Mouse (Mus musculus): ENCODE data around the gene D230025D16Rik. TPM values are rescaled to one million over a fixed set of nuclear protein-coding genes. Genes with fewer than 3 reads are reported as not detected.

D230025D16Rik gene
- polyA plus RNA-seq, 1 experiment from 2014 or later = 19.1 TPM

DNA sequence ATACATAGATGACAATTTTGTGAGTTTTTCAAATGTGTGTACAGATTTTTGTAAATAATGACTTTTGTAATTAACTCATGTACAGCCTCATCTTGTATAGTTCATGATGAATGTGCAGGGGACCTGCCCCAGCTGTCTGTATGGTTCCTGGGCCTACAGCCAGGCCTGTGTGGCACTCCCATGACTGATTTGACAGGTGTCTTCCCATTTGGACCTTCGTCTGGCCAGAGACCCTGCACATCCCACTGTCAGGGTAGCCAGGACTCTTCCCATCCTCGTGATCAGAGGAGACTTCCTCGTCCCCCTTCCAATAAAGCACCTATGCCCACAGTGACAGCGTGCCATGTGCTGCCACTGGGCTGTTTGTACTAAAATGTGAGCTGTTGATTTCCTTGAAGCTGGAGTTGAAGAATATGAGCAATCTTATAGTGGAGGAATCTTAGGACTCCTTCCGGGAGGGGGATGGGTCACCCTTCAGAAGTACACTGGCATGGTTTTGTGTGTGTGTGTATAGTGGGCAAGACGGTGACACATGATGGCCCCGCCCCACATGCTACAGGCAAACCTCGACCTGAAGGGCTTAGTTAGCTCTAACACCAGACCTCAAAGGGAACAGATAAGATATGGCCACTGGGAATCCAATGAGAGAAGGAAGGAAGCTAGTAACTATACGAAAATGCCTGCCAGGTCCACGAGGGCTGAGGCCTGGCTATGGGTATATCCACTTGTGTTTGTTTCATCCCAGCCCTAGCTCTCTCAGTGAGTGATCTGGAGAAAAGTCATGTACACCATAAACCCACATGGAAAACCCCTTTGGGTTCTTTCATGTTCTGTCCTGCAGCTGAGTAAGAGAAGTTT is 28.0 kb downstream of the D230025D16Rik start:
- Histone ChIP-seq H3K27me3 (ENCODE audit: control insufficient read depth, insufficient read depth, low read length) (no peaks in the 10 kb centered on the region), H3K4me1 (replicated peaks; ENCODE audit: control insufficient read depth, insufficient read depth) (peaks cover 5% of the 10 kb centered on the region; the same call in 1 of the 2 replicates), H3K27ac (replicated peaks) (no peak overlapping the region), H3K36me3 (ENCODE audit: control insufficient read depth, insufficient read depth, low read length) (peaks cover 22% of the 10 kb centered on the region), H3K9ac (ENCODE audit: low read length) (no peak overlapping the region), H3K4me3 (ENCODE audit: low read depth, low read length) (no peak overlapping the region), H3K9me3 (ENCODE audit: control insufficient read depth, low read length) (no peaks in the 10 kb centered on the region), H3K4me2 (replicated peaks; ENCODE audit: low read depth) (no peak overlapping the region)
- ATAC-seq (ENCODE audit: low FRiP score, low TSS enrichment) (peak; percentile 75), DNase-seq (ENCODE audit: low spot score) (peak; percentile 72)
- TF ChIP-seq CTCF (IDR thresholded peaks at IDR 0.05; ENCODE audit: low read depth) (no peak), EP300 (optimal IDR thresholded peaks at IDR 0.05) (no peak)
- 67% methylated on average over 10 of the region's 10 CpGs for WGBS

DNA sequence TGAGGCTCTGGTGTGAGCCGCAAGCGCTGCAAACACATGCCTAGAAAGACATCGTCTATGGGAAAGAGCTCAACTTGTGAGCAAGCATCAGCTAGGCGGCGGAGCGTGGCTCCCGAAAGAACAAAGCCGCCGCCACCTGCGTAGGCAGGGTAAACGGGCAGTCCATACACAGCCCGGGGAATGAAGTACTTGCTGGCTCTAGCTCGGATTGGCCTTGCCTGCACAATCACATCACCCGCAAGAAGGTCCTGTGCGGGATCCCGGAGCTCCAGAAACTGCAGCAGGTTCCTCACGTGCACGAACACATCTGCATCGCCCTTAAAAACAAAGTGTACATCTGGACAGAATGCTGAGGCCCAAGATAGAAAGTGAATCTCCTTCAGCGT is 28.8 kb downstream of the D230025D16Rik start:
- no peaks in the 10 kb centered on the region; the same call in 1 of the 2 replicates for H3K27me3 ChIP-seq (ENCODE audit: control insufficient read depth, insufficient read depth, low read length)
- H3K27ac ChIP-seq (replicated peaks) = no peak overlapping the region; the same call in 1 of the 2 replicates
- H3K9ac ChIP-seq (ENCODE audit: low read length) = peak overlapping the region; percentile 74
- ATAC-seq (ENCODE audit: low FRiP score, low TSS enrichment) (no peak; the same call in 1 of the 2 replicates), DNase-seq (ENCODE audit: low spot score) (peak; percentile 36)
- peaks cover 5% of the 10 kb centered on the region; the same call in 1 of the 2 replicates for H3K4me1 ChIP-seq (replicated peaks; ENCODE audit: control insufficient read depth, insufficient read depth)
- TF ChIP-seq EP300 (optimal IDR thresholded peaks at IDR 0.05) = no peak
- no peak for TF ChIP-seq CTCF (IDR thresholded peaks at IDR 0.05; ENCODE audit: low read depth)
- 38% methylated on average over 20 of the region's 20 CpGs for WGBS
- H3K9me3 ChIP-seq (ENCODE audit: control insufficient read depth, low read length) = no peaks in the 10 kb centered on the region
- H3K36me3 ChIP-seq (ENCODE audit: control insufficient read depth, insufficient read depth, low read length) = peaks cover 15% of the 10 kb centered on the region
- H3K4me2 ChIP-seq (replicated peaks; ENCODE audit: low read depth) = peak overlapping the region; percentile 93
- peak overlapping the region; percentile 69; the same call in 1 of the 2 replicates for H3K4me3 ChIP-seq (ENCODE audit: low read depth, low read length)

- H3K27me3 ChIP-seq (ENCODE audit: control insufficient read depth, insufficient read depth, low read length) = no peaks in the 10 kb centered on the region; the same call in 1 of the 2 replicates
- H3K27ac ChIP-seq (replicated peaks) = peak overlapping the region; percentile 88
- H3K36me3 ChIP-seq (ENCODE audit: control insufficient read depth, insufficient read depth, low read length) = peaks cover 15% of the 10 kb centered on the region
- peak overlapping the region; percentile 74 for H3K9ac ChIP-seq (ENCODE audit: low read length)
- no peaks in the 10 kb centered on the region for H3K9me3 ChIP-seq (ENCODE audit: control insufficient read depth, low read length)
- TF ChIP-seq CTCF (IDR thresholded peaks at IDR 0.05; ENCODE audit: low read depth) = peak; percentile 94
- no peak for TF ChIP-seq EP300 (optimal IDR thresholded peaks at IDR 0.05)
- H3K4me3 ChIP-seq (ENCODE audit: low read depth, low read length) = peak overlapping the region; percentile 69
- WGBS = under 1% methylated on average over 63 of the region's 74 CpGs
- H3K4me1 ChIP-seq (replicated peaks; ENCODE audit: control insufficient read depth, insufficient read depth) = peaks cover 10% of the 10 kb centered on the region; the same call in 1 of the 2 replicates
- ATAC-seq (ENCODE audit: low FRiP score, low TSS enrichment) (peak; percentile 75), DNase-seq (ENCODE audit: low spot score) (peak; percentile 92)
- peak overlapping the region; percentile 93 for H3K4me2 ChIP-seq (replicated peaks; ENCODE audit: low read depth)
Observed at GRCm38 (mm10) chr8:105254152-105254965, 29.4 kb downstream of the D230025D16Rik start.

DNA sequence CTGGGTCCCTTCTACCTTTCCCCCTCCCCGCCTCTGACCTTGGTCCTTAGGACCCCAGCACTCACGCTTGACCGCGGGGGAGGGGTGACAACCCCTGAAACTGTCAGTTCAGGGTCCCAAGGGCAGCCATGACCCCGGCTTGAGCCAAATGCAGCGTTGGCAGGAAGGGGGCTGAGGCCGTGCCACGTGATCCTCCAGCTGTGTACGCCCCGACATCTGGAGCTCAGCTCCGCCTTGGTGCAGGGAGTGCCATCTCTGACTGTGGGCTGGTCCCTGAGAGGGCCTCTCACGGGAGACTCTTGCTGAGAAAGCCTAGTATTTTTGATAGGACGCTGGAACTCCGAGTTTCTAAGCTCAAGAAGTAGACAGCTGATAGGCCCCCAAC is 30.0 kb downstream of the D230025D16Rik start, which contains the start of gene B3gnt9:
Gene B3gnt9 (minus strand): TSS at position 188 of the 385 bp plus-strand sequence.
- no peaks in the 10 kb centered on the region; the same call in 1 of the 2 replicates for H3K27me3 ChIP-seq (ENCODE audit: control insufficient read depth, insufficient read depth, low read length)
- H3K4me3 ChIP-seq (ENCODE audit: low read depth, low read length) = peak within 1 kb of the TSS; percentile 69
- 4% methylated on average over 14 of the region's 14 CpGs for WGBS
- peaks cover 12% of the 10 kb centered on the region; the same call in 1 of the 2 replicates for H3K4me1 ChIP-seq (replicated peaks; ENCODE audit: control insufficient read depth, insufficient read depth)
- no peak for TF ChIP-seq EP300 (optimal IDR thresholded peaks at IDR 0.05)
- no peak for TF ChIP-seq CTCF (IDR thresholded peaks at IDR 0.05; ENCODE audit: low read depth)
- peak within 1 kb of the TSS; percentile 74 for H3K9ac ChIP-seq (ENCODE audit: low read length)
- peak; percentile 75 for DNase-seq (ENCODE audit: low spot score)
- peak within 1 kb of the TSS; percentile 93 for H3K4me2 ChIP-seq (replicated peaks; ENCODE audit: low read depth)
- peak; percentile 72 for ATAC-seq (ENCODE audit: low FRiP score, low TSS enrichment)
- peak within 1 kb of the TSS; percentile 88 for H3K27ac ChIP-seq (replicated peaks)
- H3K36me3 ChIP-seq (ENCODE audit: control insufficient read depth, insufficient read depth, low read length) = peaks cover 12% of the 10 kb centered on the region
- no peaks in the 10 kb centered on the region for H3K9me3 ChIP-seq (ENCODE audit: control insufficient read depth, low read length)

DNA sequence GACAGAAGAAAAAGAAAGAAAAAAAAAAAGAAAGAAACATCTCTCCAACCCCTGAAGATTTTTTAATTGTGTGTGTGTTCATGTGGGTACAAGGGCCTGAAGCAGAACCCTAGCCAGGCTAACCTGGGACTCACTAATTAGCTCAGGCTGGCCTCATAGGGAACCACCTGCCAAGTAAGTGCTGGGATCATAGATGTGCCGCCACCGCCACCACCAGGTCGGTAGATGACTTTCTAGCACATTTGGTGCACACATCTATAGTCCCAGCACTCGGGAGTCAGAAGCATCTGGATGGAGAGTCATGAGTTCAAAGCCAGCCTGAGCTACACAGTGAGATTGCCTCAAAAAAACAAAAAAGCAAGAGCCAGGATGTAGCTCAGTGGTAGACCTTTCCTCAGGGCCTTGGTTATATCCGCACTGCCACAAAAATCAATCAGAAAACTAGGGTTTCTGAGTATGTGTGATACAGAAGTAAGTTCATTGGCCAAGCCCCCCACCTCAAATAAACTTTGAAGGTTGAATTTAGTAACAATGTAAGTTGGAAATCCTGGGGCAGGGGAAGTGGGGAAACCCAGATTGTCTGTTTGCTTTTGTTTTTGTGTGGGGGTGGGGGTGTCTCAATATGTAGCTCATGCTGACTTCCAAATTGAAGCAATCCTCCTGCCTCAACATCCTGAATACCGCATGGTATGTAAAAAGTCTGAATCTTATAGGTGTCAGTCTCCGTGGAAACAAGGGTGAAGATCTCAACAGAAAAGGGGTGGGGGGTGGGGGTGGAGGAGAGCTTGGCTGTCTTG is 32.6 kb downstream of the D230025D16Rik start:
- Histone ChIP-seq H3K27ac (replicated peaks) (no peak overlapping the region), H3K36me3 (ENCODE audit: control insufficient read depth, insufficient read depth, low read length) (no peaks in the 10 kb centered on the region), H3K4me2 (replicated peaks; ENCODE audit: low read depth) (no peak overlapping the region), H3K9me3 (ENCODE audit: control insufficient read depth, low read length) (no peaks in the 10 kb centered on the region), H3K27me3 (ENCODE audit: control insufficient read depth, insufficient read depth, low read length) (no peaks in the 10 kb centered on the region; the same call in 1 of the 2 replicates), H3K4me1 (replicated peaks; ENCODE audit: control insufficient read depth, insufficient read depth) (peaks cover 12% of the 10 kb centered on the region; the same call in 1 of the 2 replicates), H3K4me3 (ENCODE audit: low read depth, low read length) (no peak overlapping the region), H3K9ac (ENCODE audit: low read length) (no peak overlapping the region)
- DNase-seq (ENCODE audit: low spot score) (no peak), ATAC-seq (ENCODE audit: low FRiP score, low TSS enrichment) (no peak)
- no peak for TF ChIP-seq EP300 (optimal IDR thresholded peaks at IDR 0.05)
- TF ChIP-seq CTCF (IDR thresholded peaks at IDR 0.05; ENCODE audit: low read depth) = no peak
- WGBS = 81% methylated on average over 7 of the region's 7 CpGs

All from stomach, postnatal 0 days (tissue).